Mouse (Mus musculus) hindbrain, embryonic 11.5 days (tissue): ENCODE data around the gene Atp6v1c2. TPM values are rescaled to one million over a fixed set of nuclear protein-coding genes. Genes with fewer than 3 reads are reported as not detected.
A peak's percentile ranks its signal among the peaks of the same experiment; 100 is the strongest.

Experiments
- ATAC-seq: fragments of 200-750 bp; cut with Nextera tagmentation; 2 replicates; pipeline ENCODE4 v1.8.0; 2017; ENCODE audit warnings: mild to moderate bottlenecking, moderate TSS enrichment, moderate library complexity; ENCODE audit not compliant: low FRiP score
- DNase-seq: peaks from one replicate; pipeline ENCODE4 v3.0.0-alpha.2; 2015; ENCODE audit warnings: low spot score
- H3K27ac ChIP-seq: fragments of 300-500 bp; sonication (generic); 2 replicates; pipeline ENCODE4 v1.5.1; 2014; ENCODE audit warnings: mild to moderate bottlenecking, low read depth, low read length
- H3K27me3 ChIP-seq: fragments of 300-500 bp; sonication (generic); 2 replicates; pipeline ENCODE4 v1.6.1; 2014; ENCODE audit warnings: mild to moderate bottlenecking, low read length, moderate library complexity, mixed read lengths; ENCODE audit not compliant: control insufficient read depth, insufficient read depth
- H3K36me3 ChIP-seq: fragments of 300-500 bp; sonication (generic); 2 replicates; pipeline ENCODE4 v1.6.1; 2014; ENCODE audit warnings: mild to moderate bottlenecking, low read length, moderate library complexity, mixed read lengths; ENCODE audit not compliant: control insufficient read depth, insufficient read depth
- H3K4me1 ChIP-seq: fragments of 300-500 bp; sonication (generic); replicated peaks from 2 replicates; pipeline ENCODE4 v1.6.1; 2014; ENCODE audit warnings: low read length, mixed read lengths; ENCODE audit not compliant: control insufficient read depth, insufficient read depth
- H3K4me2 ChIP-seq: fragments of 300-500 bp; sonication (generic); replicated peaks from 2 replicates; pipeline ENCODE4 v1.6.1; 2014; ENCODE audit warnings: mild to moderate bottlenecking, low read depth, low read length
- H3K4me3 ChIP-seq: fragments of 300-500 bp; sonication (generic); 2 replicates; pipeline ENCODE4 v1.5.1; 2014; ENCODE audit warnings: low read depth, low read length
- H3K9ac ChIP-seq: fragments of 300-500 bp; sonication (generic); 2 replicates; pipeline ENCODE4 v1.6.1; 2014; ENCODE audit warnings: low read depth, low read length
- H3K9me3 ChIP-seq: fragments of 300-500 bp; sonication (generic); 2 replicates; pipeline ENCODE4 v1.6.1; 2016; ENCODE audit warnings: low read length; ENCODE audit not compliant: control insufficient read depth
- WGBS: fragments of 180-500 bp; shearing (Covaris S2); extraction: QIAGEN DNeasy Blood & Tissue Kit; methylation state at CpG from one replicate; pipeline ENCODE4 v1.1.7; 2014; 5-methylcytosine and 5-hydroxymethylcytosine counted together
- polyA plus RNA-seq: library from polyadenylated mRNA; unstranded; fragments of >200 nt; fragmentation: Nextera tagmentation; extraction: Ambion mirVana; gene quantifications from 2 replicates; pipeline ENCODE4 v1.2.1, GENCODE M21; 2014

Atp6v1c2 gene
- polyA plus RNA-seq, 1 experiment from 2014 or later = 0.43 TPM

DNA sequence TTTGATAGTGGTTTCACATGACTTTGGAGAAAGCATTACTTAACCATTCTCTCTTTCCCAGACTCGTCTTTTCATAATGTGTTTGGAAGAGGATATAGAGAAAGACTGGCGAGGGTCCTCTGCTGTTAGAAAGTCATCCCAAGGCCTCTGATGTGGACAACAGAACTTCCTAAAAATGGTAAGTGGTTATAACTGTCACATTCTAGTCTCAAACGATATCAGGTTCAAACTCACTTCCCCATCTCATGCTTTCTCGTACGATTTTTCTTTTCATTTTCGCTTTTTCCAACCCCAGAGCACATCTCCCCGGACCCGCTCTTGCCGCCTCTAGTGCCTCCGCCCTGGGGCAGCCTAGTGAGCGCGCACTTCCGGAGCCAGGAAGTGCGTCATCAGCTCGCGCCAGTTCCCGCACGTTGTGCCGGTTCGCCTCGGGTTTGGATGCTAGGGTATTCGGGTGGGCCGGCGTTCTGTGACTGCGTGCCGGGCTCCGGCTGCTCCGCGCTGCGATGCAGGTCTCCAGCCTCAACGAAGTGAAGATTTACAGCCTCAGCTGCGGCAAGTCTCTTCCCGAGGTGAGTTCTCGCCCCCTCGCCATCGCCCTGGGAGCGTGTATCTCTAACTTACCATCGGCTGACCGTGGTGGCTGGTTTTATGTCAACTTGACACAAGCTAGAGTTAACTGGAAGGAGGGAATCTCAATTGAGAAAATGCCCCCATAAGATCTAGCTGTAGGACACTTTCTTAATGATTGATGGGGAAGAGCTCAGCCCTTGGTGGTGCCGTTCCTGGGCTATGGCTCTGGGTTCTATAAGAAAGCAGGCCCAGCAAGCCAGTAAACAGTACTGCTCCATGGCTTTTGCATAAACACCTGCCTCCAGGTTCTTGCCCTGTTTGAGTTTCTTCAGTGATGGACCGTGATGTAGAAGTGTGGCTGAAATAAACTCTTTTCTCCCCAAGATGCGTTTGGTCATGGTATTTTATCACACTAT lies 19.2 kb upstream of the Atp6v1c2 start, which contains the start of gene Nol10:
Gene Nol10 (plus strand): TSS at position 411 of the 989 bp plus-strand sequence.
- H3K36me3 ChIP-seq = 0 out of 2 replicates have a peak, but pooled peaks cover 4% of the 10 kb centered on the region
- H3K4me3 ChIP-seq = peak within 1 kb of the TSS; percentile 71
- peak within 1 kb of the TSS; percentile 75 for H3K9ac ChIP-seq
- no peak within 1 kb of the TSS for H3K27ac ChIP-seq
- WGBS = under 1% methylated on average over 42 of the region's 42 CpGs
- H3K4me2 ChIP-seq = peak within 1 kb of the TSS; percentile 88
- H3K27me3 ChIP-seq = no peaks in the 10 kb centered on the region
- H3K9me3 ChIP-seq = no peaks in the 10 kb centered on the region
- ATAC-seq = peak; percentile 97
- DNase-seq = peak; percentile 96
- no peaks in the 10 kb centered on the region for H3K4me1 ChIP-seq

DNA sequence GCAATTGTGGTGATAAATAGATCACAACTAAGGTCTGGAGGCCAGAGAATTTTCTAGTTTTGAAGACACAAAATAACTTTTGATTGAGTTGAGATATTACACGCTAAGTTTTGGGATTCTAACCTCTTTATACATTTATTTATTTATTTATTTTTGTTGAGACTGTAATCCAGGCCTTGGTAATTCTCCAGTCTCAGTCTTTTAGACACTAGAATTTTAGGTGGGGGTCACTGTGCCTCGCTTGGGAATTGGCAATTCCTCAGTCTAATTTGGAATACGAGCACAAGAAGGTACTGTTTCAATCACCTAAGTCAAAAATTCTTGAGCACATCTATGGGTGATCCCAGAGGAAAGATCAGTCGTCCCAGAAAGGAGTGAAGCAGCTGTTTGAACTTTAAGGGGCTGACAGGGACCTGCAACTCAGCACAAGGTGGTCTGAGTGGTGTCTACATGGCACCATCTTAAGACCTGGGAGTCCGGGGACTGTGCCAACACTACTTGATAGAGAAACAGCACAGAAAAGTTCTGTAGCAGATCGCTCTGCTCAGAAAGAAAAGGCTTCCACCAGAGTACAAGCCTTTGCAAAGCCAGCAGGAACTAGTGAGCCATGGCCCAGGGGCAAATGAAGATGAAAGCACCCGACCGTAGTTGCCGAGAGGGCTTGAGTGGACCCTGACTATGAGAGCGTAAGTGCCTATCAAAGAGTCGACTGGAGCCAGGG lies 18.3 kb upstream of the Atp6v1c2 start:
- peak; percentile 48 for DNase-seq
- no peaks in the 10 kb centered on the region for H3K9me3 ChIP-seq

DNA sequence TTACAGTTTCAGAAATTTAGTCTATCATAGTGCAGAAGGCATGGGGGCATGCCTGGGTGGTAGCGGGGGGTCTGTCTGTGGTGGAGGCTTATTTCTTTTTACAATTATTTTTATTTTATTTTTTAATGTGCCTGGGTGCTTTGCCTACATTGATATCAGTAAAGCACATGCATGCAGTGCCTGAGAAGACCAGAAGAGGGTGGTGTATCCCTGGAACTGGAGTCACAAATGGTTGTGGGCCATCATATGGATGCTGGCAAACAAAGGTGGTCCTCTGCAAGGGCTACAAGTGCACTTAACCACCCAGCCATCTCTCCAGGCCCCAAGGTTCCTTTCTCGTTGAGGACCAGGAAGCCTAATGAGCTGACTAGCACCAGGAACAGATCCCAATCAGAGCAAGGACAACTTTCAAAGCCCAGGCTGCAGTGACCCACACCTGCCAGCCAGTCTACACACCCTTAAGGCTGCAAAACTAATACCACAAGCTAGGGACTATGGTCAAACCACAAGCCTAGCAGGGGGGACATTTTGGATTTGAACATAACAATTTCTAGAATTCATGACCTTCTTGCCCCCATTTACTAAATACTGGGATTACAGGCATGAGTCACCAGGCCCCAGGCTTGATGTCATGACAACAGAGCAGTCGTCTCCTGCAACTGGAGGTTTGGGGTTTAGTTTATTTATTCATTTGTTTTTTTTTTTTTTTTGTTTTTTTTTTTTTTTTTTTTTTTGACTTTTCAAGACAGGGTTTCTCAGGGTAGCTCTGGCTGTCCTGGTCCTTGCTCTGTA lies 10.2 kb upstream of the Atp6v1c2 start:
- no peak overlapping the region for H3K9ac ChIP-seq
- ATAC-seq (no peak), DNase-seq (peak; percentile 28)
- no peak overlapping the region for H3K4me2 ChIP-seq
- no peak overlapping the region for H3K4me3 ChIP-seq
- 83% methylated on average over 3 of the region's 3 CpGs for WGBS
- H3K9me3 ChIP-seq = no peaks in the 10 kb centered on the region
- no peak overlapping the region for H3K27ac ChIP-seq
- no peaks in the 10 kb centered on the region for H3K4me1 ChIP-seq
- no peaks in the 10 kb centered on the region for H3K27me3 ChIP-seq
- no peaks in the 10 kb centered on the region for H3K36me3 ChIP-seq

More for the DNA sequence above, 18.3 kb upstream of the Atp6v1c2 start:
- Histone ChIP-seq H3K36me3 (0 out of 2 replicates have a peak, but pooled peaks cover 3% of the 10 kb centered on the region), H3K27ac (no peak overlapping the region), H3K4me1 (no peaks in the 10 kb centered on the region), H3K4me2 (peak overlapping the region; percentile 88), H3K9ac (peak overlapping the region; percentile 75), H3K4me3 (peak overlapping the region; percentile 71), H3K27me3 (no peaks in the 10 kb centered on the region)
- 38% methylated on average over 11 of the region's 11 CpGs for WGBS
- peak; percentile 48 for ATAC-seq

DNA sequence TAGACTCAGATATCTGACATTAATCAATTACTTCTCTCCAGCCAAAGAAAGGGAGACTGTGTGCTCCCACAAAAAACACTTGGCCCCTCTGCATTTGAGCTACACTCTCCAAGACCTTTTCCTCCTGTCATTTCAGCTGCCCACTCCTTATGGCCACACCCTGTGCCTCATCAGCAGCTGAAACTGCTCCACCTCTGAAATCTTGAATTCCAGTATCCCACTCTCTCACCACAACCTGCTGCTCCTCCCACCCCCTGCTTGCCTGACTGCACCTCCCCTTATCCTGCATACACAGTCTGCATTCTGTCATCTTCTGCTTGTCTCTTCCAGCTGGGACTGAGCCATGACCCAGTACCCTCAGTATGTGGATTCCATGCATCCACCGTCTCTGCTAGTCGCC lies 9.2 kb upstream of the Atp6v1c2 start:
- Histone ChIP-seq H3K9ac (no peak overlapping the region), H3K9me3 (no peaks in the 10 kb centered on the region), H3K4me1 (no peaks in the 10 kb centered on the region), H3K4me2 (no peak overlapping the region), H3K36me3 (no peaks in the 10 kb centered on the region), H3K4me3 (no peak overlapping the region), H3K27ac (no peak overlapping the region), H3K27me3 (no peaks in the 10 kb centered on the region)
- ATAC-seq (no peak), DNase-seq (no peak)
- WGBS = 80% methylated on average over 2 of the region's 2 CpGs

DNA sequence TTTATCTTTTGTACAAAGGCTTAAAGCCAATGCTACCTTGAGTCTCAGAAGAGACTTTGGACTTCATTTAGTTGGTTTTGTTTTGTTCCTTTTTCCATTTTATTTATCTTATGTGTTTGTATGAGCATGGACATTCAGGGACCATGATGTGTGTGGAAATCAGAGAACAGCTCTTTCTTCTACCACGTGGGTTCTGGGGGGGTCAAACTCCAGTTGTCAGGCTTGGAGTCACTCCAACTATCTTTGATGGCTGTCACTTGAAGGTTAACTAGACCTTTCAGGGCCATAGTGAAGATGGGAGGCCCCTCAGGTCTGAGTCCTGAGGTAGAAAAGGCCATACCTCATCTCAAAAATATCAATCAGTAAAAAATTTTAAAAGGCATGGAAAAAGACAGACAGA lies 4.3 kb upstream of the Atp6v1c2 start:
- Histone ChIP-seq H3K4me2 (no peak overlapping the region), H3K36me3 (no peaks in the 10 kb centered on the region), H3K9ac (no peak overlapping the region), H3K9me3 (no peaks in the 10 kb centered on the region), H3K4me1 (no peaks in the 10 kb centered on the region), H3K27me3 (no peaks in the 10 kb centered on the region), H3K4me3 (no peak overlapping the region), H3K27ac (no peak overlapping the region)
- DNase-seq (no peak), ATAC-seq (no peak)
- WGBS = 42% methylated on average over 1 of the region's 1 CpGs

DNA sequence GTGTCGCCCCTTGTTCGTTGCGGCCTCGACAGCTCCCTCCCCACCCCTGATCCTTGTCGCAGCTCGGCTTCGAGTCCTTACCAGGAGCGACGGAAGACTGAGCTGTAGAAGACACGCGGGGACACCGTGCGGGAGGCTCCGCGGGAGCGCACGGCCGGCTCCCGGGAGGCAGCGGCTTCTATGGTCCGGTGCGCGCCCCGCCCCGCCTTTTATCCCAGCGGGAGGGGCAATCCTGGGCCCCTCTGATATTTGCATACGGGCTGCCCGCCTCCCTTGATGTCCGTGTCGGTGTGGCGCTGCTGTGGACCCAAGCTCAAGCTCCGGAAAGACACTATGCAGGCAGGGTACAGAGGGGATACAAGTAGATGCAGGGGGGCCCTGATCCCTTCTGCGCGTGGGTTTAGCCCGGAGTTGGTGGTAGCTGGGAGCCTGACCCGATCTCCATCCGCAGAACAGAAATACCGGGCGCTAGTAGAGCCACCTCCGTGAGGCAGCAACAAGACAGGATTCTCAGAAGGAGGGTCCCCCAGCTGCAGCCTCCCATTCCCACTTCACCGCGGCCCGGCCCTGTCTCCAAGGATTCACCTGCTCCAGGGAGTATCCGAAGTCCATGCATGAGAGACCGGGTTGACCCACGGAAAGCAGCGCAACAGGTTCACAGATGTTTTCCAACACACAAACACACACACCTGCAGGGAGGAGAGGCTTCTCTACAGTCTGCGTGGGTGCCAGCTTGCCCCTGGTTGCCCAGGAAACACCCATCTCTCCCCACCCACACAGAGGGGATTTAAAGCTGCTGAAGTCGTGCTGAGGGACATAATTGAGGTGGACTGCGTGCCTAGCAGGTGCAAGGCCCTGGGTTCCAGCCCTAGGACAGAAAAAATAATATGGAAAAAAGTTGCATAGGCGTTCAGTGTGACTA lies 4.3 kb downstream of the Atp6v1c2 start:
- Histone ChIP-seq H3K36me3 (no peaks in the 10 kb centered on the region), H3K27me3 (peaks cover 26% of the 10 kb centered on the region), H3K4me2 (peak overlapping the region; percentile 52), H3K9me3 (no peaks in the 10 kb centered on the region), H3K9ac (peak overlapping the region; percentile 29; the same call in 1 of the 2 replicates), H3K4me3 (peak overlapping the region; percentile 30), H3K4me1 (no peaks in the 10 kb centered on the region), H3K27ac (no peak overlapping the region)
- DNase-seq (peak; percentile 42), ATAC-seq (peak; percentile 45; the same call in 1 of the 2 replicates)
- 4% methylated on average over 51 of the region's 51 CpGs for WGBS

DNA sequence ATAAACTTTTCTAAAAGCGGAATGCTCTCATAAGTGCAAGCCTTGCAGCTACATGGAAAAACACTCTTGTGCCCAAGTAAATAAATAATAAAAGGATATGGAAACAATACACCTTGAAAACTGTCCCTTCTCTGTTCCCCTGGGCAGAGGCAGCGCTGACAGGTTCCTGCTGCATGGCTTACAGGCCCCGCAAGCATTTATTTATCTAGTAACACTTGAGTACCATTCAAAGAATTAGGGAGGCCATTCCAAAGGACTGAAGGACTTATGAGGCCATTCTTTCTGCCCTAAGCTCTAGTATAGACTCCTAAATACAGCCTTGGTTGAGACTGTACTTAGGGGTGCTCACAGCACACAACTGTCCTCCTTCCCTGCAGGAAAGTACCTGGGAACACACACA lies 10.7 kb downstream of the Atp6v1c2 start:
- WGBS = 65% methylated on average over 3 of the region's 3 CpGs
- no peak for DNase-seq
- H3K4me2 ChIP-seq = no peak overlapping the region

More for the DNA sequence above, 10.7 kb downstream of the Atp6v1c2 start:
- ATAC-seq = no peak
- no peaks in the 10 kb centered on the region for H3K36me3 ChIP-seq
- peaks cover 4% of the 10 kb centered on the region for H3K27me3 ChIP-seq
- H3K9me3 ChIP-seq = no peaks in the 10 kb centered on the region
- no peak overlapping the region for H3K27ac ChIP-seq
- H3K4me1 ChIP-seq = no peaks in the 10 kb centered on the region
- H3K4me3 ChIP-seq = no peak overlapping the region
- no peak overlapping the region for H3K9ac ChIP-seq
